Mouse (Mus musculus) adrenal gland, postnatal 14 days (tissue): ENCODE measurements around the gene Osbpl8. TPM values are rescaled to one million over a fixed set of nuclear protein-coding genes. Genes with fewer than 3 reads are reported as not detected.

Source experiments
- DNase-seq: peaks from one replicate; pipeline ENCODE4 v3.0.0; 2021; ENCODE audit warnings: mixed read lengths
- total RNA-seq: library from RNA; stranded (reverse); gene quantifications from 2 replicates; pipeline ENCODE4 v1.2.3, GENCODE M21; 2021

The Osbpl8 gene
- total RNA-seq, 1 experiment from 2014 or later = 28.2 TPM

- no peak for DNase-seq
Measured at GRCm38 (mm10) chr10:111149761-111150160, 14.8 kb upstream of the Osbpl8 start.

GRCm38 (mm10) chr10:111155065-111155464, 9.5 kb upstream of the Osbpl8 start:
- no peak for DNase-seq

GRCm38 (mm10) chr10:111155571-111155970, 9.0 kb upstream of the Osbpl8 start:
- DNase-seq = no peak

GRCm38 (mm10) chr10:111156394-111157190, 8.0 kb upstream of the Osbpl8 start:
- no peak for DNase-seq

GRCm38 (mm10) chr10:111157241-111157659, 7.3 kb upstream of the Osbpl8 start:
- no peak for DNase-seq

- DNase-seq = peak; percentile 43
Measured at GRCm38 (mm10) chr10:111159789-111160522, 4.6 kb upstream of the Osbpl8 start.

- DNase-seq = no peak
Measured at GRCm38 (mm10) chr10:111160540-111160939, 4.0 kb upstream of the Osbpl8 start.

GRCm38 (mm10) chr10:111161373-111161772, 3.2 kb upstream of the Osbpl8 start:
- DNase-seq = no peak

- DNase-seq = no peak
Measured at GRCm38 (mm10) chr10:111163025-111163424, 1.5 kb upstream of the Osbpl8 start.

GRCm38 (mm10) chr10:111163601-111164240, 831 bp upstream of the Osbpl8 start:
- no peak for DNase-seq

GRCm38 (mm10) chr10:111165219-111165981, 848 bp downstream of the Osbpl8 start:
- DNase-seq = peak; percentile 65

- DNase-seq = no peak
Measured at GRCm38 (mm10) chr10:111166057-111166841, 1.7 kb downstream of the Osbpl8 start.

- no peak for DNase-seq
Measured at GRCm38 (mm10) chr10:111167444-111167843, 2.9 kb downstream of the Osbpl8 start.

- no peak for DNase-seq
Measured at GRCm38 (mm10) chr10:111168305-111168704, 3.8 kb downstream of the Osbpl8 start.

- no peak for DNase-seq
Measured at GRCm38 (mm10) chr10:111171246-111171934, 6.8 kb downstream of the Osbpl8 start.

- no peak for DNase-seq
Measured at GRCm38 (mm10) chr10:111173589-111174247, 9.2 kb downstream of the Osbpl8 start.

- no peak for DNase-seq
Measured at GRCm38 (mm10) chr10:111177336-111177735, 12.8 kb downstream of the Osbpl8 start.

GRCm38 (mm10) chr10:111178024-111178423, 13.5 kb downstream of the Osbpl8 start:
- DNase-seq = no peak

GRCm38 (mm10) chr10:111180633-111181032, 16.1 kb downstream of the Osbpl8 start:
- no peak for DNase-seq

- no peak for DNase-seq
Measured at GRCm38 (mm10) chr10:111183634-111184270, 19.2 kb downstream of the Osbpl8 start.
